Mouse (Mus musculus) forebrain, embryonic 14.5 days (tissue): Measurements from ENCODE around the gene A630076J17Rik. TPM values are rescaled to one million over a fixed set of nuclear protein-coding genes. Genes with fewer than 3 reads are reported as not detected.
A peak's percentile ranks its signal among the peaks of the same experiment; 100 is the strongest.

ENCODE experiments used
- ATAC-seq: fragments of 200-750 bp; cut with Nextera tagmentation; 2 replicates; pipeline ENCODE4 v1.8.0; 2017; ENCODE audit warnings: mild to moderate bottlenecking, moderate library complexity
- DNase-seq: peaks from one replicate; pipeline ENCODE4 v3.0.0-alpha.2; 2015; ENCODE audit warnings: low spot score
- H3K27ac ChIP-seq: fragments of 300-500 bp; sonication (generic); 2 replicates; pipeline ENCODE4 v1.5.1; 2014; ENCODE audit warnings: low read depth, mild to moderate bottlenecking, control low read depth, low read length, moderate library complexity
- H3K27me3 ChIP-seq: fragments of 300-500 bp; sonication (generic); replicated peaks from 2 replicates; pipeline ENCODE4 v1.6.1; 2014; ENCODE audit warnings: low read length, control low read depth, mixed read lengths; ENCODE audit not compliant: control insufficient read depth, insufficient read depth
- H3K36me3 ChIP-seq: fragments of 300-500 bp; sonication (generic); 2 replicates; pipeline ENCODE4 v1.6.1; 2014; ENCODE audit warnings: low read length, control low read depth; ENCODE audit not compliant: control insufficient read depth, insufficient read depth
- H3K4me1 ChIP-seq: fragments of 300-500 bp; sonication (generic); 2 replicates; pipeline ENCODE4 v1.6.1; 2014; ENCODE audit warnings: antibody characterized with exemption, low read length, control low read depth; ENCODE audit not compliant: control insufficient read depth, insufficient read depth
- H3K4me2 ChIP-seq: fragments of 300-500 bp; sonication (generic); 2 replicates; pipeline ENCODE4 v1.6.1; 2014; ENCODE audit warnings: mild to moderate bottlenecking, control low read depth, low read length
- H3K4me3 ChIP-seq: fragments of 300-500 bp; sonication (generic); 2 replicates; pipeline ENCODE4 v1.5.1; 2014; ENCODE audit warnings: low read depth, low read length, control low read depth
- H3K9ac ChIP-seq: fragments of 300-500 bp; sonication (generic); 2 replicates; pipeline ENCODE4 v1.6.1; 2014; ENCODE audit warnings: mild to moderate bottlenecking, low read length, control low read depth, moderate library complexity
- H3K9me3 ChIP-seq: fragments of 300-500 bp; sonication (generic); replicated peaks from 2 replicates; pipeline ENCODE4 v1.6.1; 2016; ENCODE audit warnings: low read length, control low read depth, mixed read lengths; ENCODE audit not compliant: control insufficient read depth
- WGBS: fragments of 180-500 bp; shearing (Covaris S2); extraction: QIAGEN DNeasy Blood & Tissue Kit; methylation state at CpG from one replicate; pipeline ENCODE4 v1.1.7; 2014; 5-methylcytosine and 5-hydroxymethylcytosine counted together
- polyA plus RNA-seq: library from polyadenylated mRNA; unstranded; fragments of >200 nt; fragmentation: Nextera tagmentation; extraction: Ambion mirVana; gene quantifications from 2 replicates; pipeline ENCODE4 v1.2.1, GENCODE M21; 2014

The A630076J17Rik gene
- polyA plus RNA-seq, 1 experiment from 2014 or later = not detected

GRCm38 (mm10) chr3:107257924-107258323 lies 27.5 kb downstream of the A630076J17Rik start:
- Histone ChIP-seq H3K27ac (no peak overlapping the region), H3K4me3 (no peak overlapping the region), H3K9me3 (no peaks in the 10 kb centered on the region), H3K4me2 (no peak overlapping the region), H3K27me3 (no peaks in the 10 kb centered on the region), H3K9ac (no peak overlapping the region), H3K36me3 (no peaks in the 10 kb centered on the region), H3K4me1 (peaks cover 9% of the 10 kb centered on the region; the same call in 1 of the 2 replicates)
- ATAC-seq = no peak
- WGBS = 65% methylated on average over 5 of the region's 5 CpGs
- no peak for DNase-seq

GRCm38 (mm10) chr3:107260956-107261850 lies 30.8 kb downstream of the A630076J17Rik start:
- DNase-seq = peak; percentile 49
- ATAC-seq = peak; percentile 80

GRCm38 (mm10) chr3:107261851-107262165 lies 31.4 kb downstream of the A630076J17Rik start:
- DNase-seq (no peak), ATAC-seq (no peak)
- Histone ChIP-seq H3K9me3 (no peaks in the 10 kb centered on the region), H3K4me3 (no peak overlapping the region), H3K4me1 (peaks cover 9% of the 10 kb centered on the region; the same call in 1 of the 2 replicates), H3K36me3 (no peaks in the 10 kb centered on the region), H3K9ac (no peak overlapping the region), H3K27me3 (no peaks in the 10 kb centered on the region), H3K27ac (no peak overlapping the region; the same call in 1 of the 2 replicates), H3K4me2 (no peak overlapping the region)
- 30% methylated on average over 7 of the region's 7 CpGs for WGBS

More at GRCm38 (mm10) chr3:107260956-107261850, 30.8 kb downstream of the A630076J17Rik start:
- Histone ChIP-seq H3K4me2 (no peak overlapping the region), H3K4me1 (peaks cover 9% of the 10 kb centered on the region; the same call in 1 of the 2 replicates), H3K9me3 (no peaks in the 10 kb centered on the region), H3K4me3 (no peak overlapping the region), H3K36me3 (no peaks in the 10 kb centered on the region), H3K27me3 (no peaks in the 10 kb centered on the region), H3K9ac (no peak overlapping the region), H3K27ac (peak overlapping the region; percentile 55; the same call in 1 of the 2 replicates)
- WGBS = 44% methylated on average over 8 of the region's 8 CpGs

GRCm38 (mm10) chr3:107266814-107267345 lies 36.5 kb downstream of the A630076J17Rik start:
- H3K36me3 ChIP-seq = no peaks in the 10 kb centered on the region
- WGBS = 68% methylated on average over 2 of the region's 2 CpGs
- H3K4me1 ChIP-seq = no peaks in the 10 kb centered on the region
- no peak for DNase-seq
- no peak overlapping the region for H3K4me2 ChIP-seq
- no peak for ATAC-seq
- no peak overlapping the region for H3K9ac ChIP-seq
- no peak overlapping the region for H3K27ac ChIP-seq
- no peaks in the 10 kb centered on the region for H3K27me3 ChIP-seq
- H3K4me3 ChIP-seq = no peak overlapping the region
- no peaks in the 10 kb centered on the region for H3K9me3 ChIP-seq

GRCm38 (mm10) chr3:107272433-107272832 lies 42.0 kb downstream of the A630076J17Rik start:
- no peak for DNase-seq
- Histone ChIP-seq H3K4me1 (no peaks in the 10 kb centered on the region), H3K9ac (no peak overlapping the region)

GRCm38 (mm10) chr3:107273820-107274219 lies 43.4 kb downstream of the A630076J17Rik start:
- H3K27me3 ChIP-seq = no peaks in the 10 kb centered on the region
- H3K4me1 ChIP-seq = peaks cover 2% of the 10 kb centered on the region; the same call in 1 of the 2 replicates
- no peaks in the 10 kb centered on the region for H3K36me3 ChIP-seq
- H3K27ac ChIP-seq = no peak overlapping the region
- DNase-seq (peak; percentile 85), ATAC-seq (peak; percentile 77)
- 17% methylated on average over 3 of the region's 3 CpGs for WGBS
- no peak overlapping the region for H3K9ac ChIP-seq
- no peaks in the 10 kb centered on the region for H3K9me3 ChIP-seq
- no peak overlapping the region for H3K4me2 ChIP-seq
- no peak overlapping the region for H3K4me3 ChIP-seq

More at GRCm38 (mm10) chr3:107272433-107272832, 42.0 kb downstream of the A630076J17Rik start:
- H3K27ac ChIP-seq = no peak overlapping the region
- H3K4me3 ChIP-seq = no peak overlapping the region
- H3K27me3 ChIP-seq = no peaks in the 10 kb centered on the region
- H3K36me3 ChIP-seq = no peaks in the 10 kb centered on the region
- no peak overlapping the region for H3K4me2 ChIP-seq
- no peak for ATAC-seq
- H3K9me3 ChIP-seq = no peaks in the 10 kb centered on the region
- 84% methylated on average over 3 of the region's 3 CpGs for WGBS

- H3K4me2 ChIP-seq = no peak overlapping the region
- no peak overlapping the region for H3K27ac ChIP-seq
- DNase-seq = no peak
- no peak for ATAC-seq
- no peaks in the 10 kb centered on the region for H3K36me3 ChIP-seq
- no peak overlapping the region for H3K4me3 ChIP-seq
- 69% methylated on average over 5 of the region's 5 CpGs for WGBS
- H3K9me3 ChIP-seq = no peaks in the 10 kb centered on the region
- peaks cover 10% of the 10 kb centered on the region for H3K4me1 ChIP-seq
- H3K9ac ChIP-seq = no peak overlapping the region
- no peaks in the 10 kb centered on the region for H3K27me3 ChIP-seq
Measured at GRCm38 (mm10) chr3:107275351-107275750, 44.9 kb downstream of the A630076J17Rik start.

GRCm38 (mm10) chr3:107275996-107276395 lies 45.6 kb downstream of the A630076J17Rik start:
- DNase-seq (no peak), ATAC-seq (no peak)
- Histone ChIP-seq H3K9ac (no peak overlapping the region), H3K4me1 (peaks cover 10% of the 10 kb centered on the region), H3K4me3 (no peak overlapping the region), H3K4me2 (no peak overlapping the region), H3K9me3 (no peaks in the 10 kb centered on the region), H3K36me3 (no peaks in the 10 kb centered on the region), H3K27ac (no peak overlapping the region), H3K27me3 (no peaks in the 10 kb centered on the region)
- 53% methylated on average over 4 of the region's 4 CpGs for WGBS

- Histone ChIP-seq H3K4me1 (peaks cover 10% of the 10 kb centered on the region), H3K4me3 (no peak overlapping the region), H3K9ac (no peak overlapping the region), H3K27me3 (no peaks in the 10 kb centered on the region), H3K36me3 (no peaks in the 10 kb centered on the region), H3K27ac (no peak overlapping the region), H3K4me2 (no peak overlapping the region), H3K9me3 (no peaks in the 10 kb centered on the region)
- 87% methylated on average over 3 of the region's 3 CpGs for WGBS
- DNase-seq (no peak), ATAC-seq (no peak)
Measured at GRCm38 (mm10) chr3:107276626-107277025, 46.2 kb downstream of the A630076J17Rik start.
